Mouse (Mus musculus) forebrain, embryonic 11.5 days (tissue): ENCODE results near the gene Susd1. TPM values are rescaled to one million over a fixed set of nuclear protein-coding genes. Genes with fewer than 3 reads are reported as not detected.

ENCODE experiments used
- ATAC-seq: fragments of 200-750 bp; cut with Nextera tagmentation; replicated peaks from 2 replicates; pipeline ENCODE4 v1.8.0; 2017; ENCODE audit warnings: moderate TSS enrichment; ENCODE audit not compliant: low FRiP score
- DNase-seq: peaks from one replicate; pipeline ENCODE4 v3.0.0-alpha.2; 2017; ENCODE audit warnings: low spot score
- H3K27ac ChIP-seq: fragments of 300-500 bp; sonication (generic); 2 replicates; pipeline ENCODE4 v1.5.1; 2014; ENCODE audit warnings: low read depth, low read length
- H3K27me3 ChIP-seq: fragments of 300-500 bp; sonication (generic); 2 replicates; pipeline ENCODE4 v1.6.1; 2014; ENCODE audit warnings: mild to moderate bottlenecking, low read length, mixed read lengths; ENCODE audit not compliant: control insufficient read depth, insufficient read depth
- H3K36me3 ChIP-seq: fragments of 300-500 bp; sonication (generic); 2 replicates; pipeline ENCODE4 v1.6.1; 2014; ENCODE audit warnings: mild to moderate bottlenecking, low read length, moderate library complexity, mixed read lengths; ENCODE audit not compliant: control insufficient read depth, insufficient read depth
- H3K4me1 ChIP-seq: fragments of 300-500 bp; sonication (generic); replicated peaks from 2 replicates; pipeline ENCODE4 v1.6.1; 2014; ENCODE audit warnings: low read length, mixed read lengths; ENCODE audit not compliant: control insufficient read depth, insufficient read depth
- H3K4me2 ChIP-seq: fragments of 300-500 bp; sonication (generic); 2 replicates; pipeline ENCODE4 v1.6.1; 2014; ENCODE audit warnings: low read depth, mild to moderate bottlenecking, low read length, moderate library complexity, mixed read lengths; ENCODE audit not compliant: severe bottlenecking
- H3K4me3 ChIP-seq: fragments of 300-500 bp; sonication (generic); 2 replicates; pipeline ENCODE4 v1.5.1; 2014; ENCODE audit warnings: low read depth, low read length
- H3K9ac ChIP-seq: fragments of 300-500 bp; sonication (generic); 2 replicates; pipeline ENCODE4 v1.6.1; 2014; ENCODE audit warnings: low read length
- H3K9me3 ChIP-seq: fragments of 300-500 bp; sonication (generic); 2 replicates; pipeline ENCODE4 v1.6.1; 2016; ENCODE audit warnings: low read length, mixed read lengths; ENCODE audit not compliant: control insufficient read depth
- WGBS: fragments of 180-500 bp; shearing (Covaris S2); extraction: QIAGEN DNeasy Blood & Tissue Kit; methylation state at CpG from one replicate; pipeline ENCODE4 v1.1.7; 2014; 5-methylcytosine and 5-hydroxymethylcytosine counted together
- polyA plus RNA-seq: library from polyadenylated mRNA; unstranded; fragments of >200 nt; fragmentation: Nextera tagmentation; extraction: Ambion mirVana; gene quantifications from 2 replicates; pipeline ENCODE4 v1.2.1, GENCODE M21; 2014

Gene Susd1
- polyA plus RNA-seq, 1 experiment from 2014 or later, result 1.3 TPM

GRCm38 (mm10) chr4:59399343-59399742, 39.1 kb downstream of the Susd1 start:
- H3K4me2 ChIP-seq, result no peak overlapping the region
- no peaks in the 10 kb centered on the region; the same call in 1 of the 2 replicates for H3K4me1 ChIP-seq
- H3K4me3 ChIP-seq, result no peak overlapping the region
- DNase-seq (no peak), ATAC-seq (no peak)
- H3K27me3 ChIP-seq, result no peaks in the 10 kb centered on the region
- no peaks in the 10 kb centered on the region for H3K36me3 ChIP-seq
- H3K9me3 ChIP-seq, result no peaks in the 10 kb centered on the region
- WGBS, result 84% methylated on average over 4 of the region's 4 CpGs
- H3K27ac ChIP-seq, result no peak overlapping the region
- no peak overlapping the region for H3K9ac ChIP-seq

GRCm38 (mm10) chr4:59395528-59395927, 42.9 kb downstream of the Susd1 start:
- 93% methylated on average over 2 of the region's 2 CpGs for WGBS
- Histone ChIP-seq H3K27ac (no peak overlapping the region), H3K9ac (no peak overlapping the region), H3K4me3 (no peak overlapping the region), H3K36me3 (no peaks in the 10 kb centered on the region), H3K27me3 (no peaks in the 10 kb centered on the region), H3K4me2 (no peak overlapping the region), H3K4me1 (no peaks in the 10 kb centered on the region), H3K9me3 (no peaks in the 10 kb centered on the region)
- ATAC-seq (no peak), DNase-seq (no peak)

GRCm38 (mm10) chr4:59394155-59394554, 44.3 kb downstream of the Susd1 start:
- ATAC-seq (no peak), DNase-seq (no peak)
- Histone ChIP-seq H3K4me3 (no peak overlapping the region), H3K4me1 (no peaks in the 10 kb centered on the region), H3K36me3 (no peaks in the 10 kb centered on the region), H3K27me3 (no peaks in the 10 kb centered on the region), H3K27ac (no peak overlapping the region), H3K9ac (no peak overlapping the region), H3K9me3 (no peaks in the 10 kb centered on the region), H3K4me2 (no peak overlapping the region)
- 95% methylated on average over 2 of the region's 2 CpGs for WGBS

- H3K27ac ChIP-seq, result no peak overlapping the region
- no peaks in the 10 kb centered on the region; the same call in 1 of the 2 replicates for H3K4me1 ChIP-seq
- H3K9ac ChIP-seq, result peak overlapping the region; percentile 9; the same call in 1 of the 2 replicates
- no peak overlapping the region for H3K4me2 ChIP-seq
- no peaks in the 10 kb centered on the region for H3K36me3 ChIP-seq
- DNase-seq (no peak), ATAC-seq (peak; percentile 64)
- WGBS, result 32% methylated on average over 13 of the region's 13 CpGs
- no peaks in the 10 kb centered on the region for H3K9me3 ChIP-seq
- H3K4me3 ChIP-seq, result no peak overlapping the region
- H3K27me3 ChIP-seq, result no peaks in the 10 kb centered on the region
Observed at GRCm38 (mm10) chr4:59388447-59389030, 49.9 kb downstream of the Susd1 start.

GRCm38 (mm10) chr4:59387387-59388210, 50.8 kb downstream of the Susd1 start:
- H3K4me1 ChIP-seq, result no peaks in the 10 kb centered on the region; the same call in 1 of the 2 replicates

GRCm38 (mm10) chr4:59385254-59385895, 53.1 kb downstream of the Susd1 start:
- H3K36me3 ChIP-seq, result no peaks in the 10 kb centered on the region
- no peak overlapping the region for H3K4me3 ChIP-seq
- DNase-seq (no peak), ATAC-seq (no peak)
- H3K27me3 ChIP-seq, result no peaks in the 10 kb centered on the region
- no peaks in the 10 kb centered on the region; the same call in 1 of the 2 replicates for H3K4me1 ChIP-seq
- no peak overlapping the region for H3K27ac ChIP-seq
- no peak overlapping the region for H3K4me2 ChIP-seq
- no peak overlapping the region for H3K9ac ChIP-seq
- 85% methylated on average over 10 of the region's 10 CpGs for WGBS
- H3K9me3 ChIP-seq, result no peaks in the 10 kb centered on the region

More at GRCm38 (mm10) chr4:59387387-59388210, 50.8 kb downstream of the Susd1 start:
- no peak overlapping the region for H3K4me3 ChIP-seq
- H3K9me3 ChIP-seq, result no peaks in the 10 kb centered on the region
- DNase-seq (no peak), ATAC-seq (no peak)
- no peaks in the 10 kb centered on the region for H3K36me3 ChIP-seq
- no peak overlapping the region for H3K4me2 ChIP-seq
- no peak overlapping the region for H3K9ac ChIP-seq
- H3K27me3 ChIP-seq, result no peaks in the 10 kb centered on the region
- WGBS, result 70% methylated on average over 13 of the region's 13 CpGs
- no peak overlapping the region for H3K27ac ChIP-seq

- Histone ChIP-seq H3K27me3 (no peaks in the 10 kb centered on the region), H3K36me3 (no peaks in the 10 kb centered on the region), H3K9ac (no peak overlapping the region), H3K4me3 (no peak overlapping the region), H3K9me3 (no peaks in the 10 kb centered on the region), H3K4me2 (no peak overlapping the region), H3K27ac (no peak overlapping the region), H3K4me1 (no peaks in the 10 kb centered on the region; the same call in 1 of the 2 replicates)
- DNase-seq, result no peak
- 90% methylated on average over 3 of the region's 3 CpGs for WGBS
- ATAC-seq, result no peak
Observed at GRCm38 (mm10) chr4:59383791-59384190, 54.6 kb downstream of the Susd1 start.

- Histone ChIP-seq H3K9ac (no peak overlapping the region), H3K4me1 (no peaks in the 10 kb centered on the region), H3K4me3 (no peak overlapping the region), H3K9me3 (no peaks in the 10 kb centered on the region), H3K27ac (no peak overlapping the region), H3K4me2 (peak overlapping the region; percentile 32; the same call in 1 of the 2 replicates), H3K27me3 (no peaks in the 10 kb centered on the region), H3K36me3 (no peaks in the 10 kb centered on the region)
- DNase-seq, result peak; percentile 76
- WGBS, result 17% methylated on average over 12 of the region's 12 CpGs
- 0 out of 2 replicates have a peak, but pooled peaks have one; percentile 33 for ATAC-seq
Observed at GRCm38 (mm10) chr4:59382131-59382530, 56.3 kb downstream of the Susd1 start.
